Mouse (Mus musculus) kidney, postnatal 36 days (tissue): ENCODE measurements at regions not wholly inside any gene's neighbourhood (a gene's known extent, or its start where the extent isn't known, plus 50 kb on each side); places are given as distances from the start of the nearest gene placed in this dataset.
"Not testable (repeated sequence)": the region's sequence is repeated elsewhere in the genome, so short reads cannot be mapped to it uniquely, and the experiment has no call there.

Experiments used
- DNase-seq, 2 experiments: peaks; one replicate each; pipeline ENCODE4 v3.0.0; 2021 to 2022; ENCODE audit warnings: mixed read lengths in 2 of 2

DNA sequence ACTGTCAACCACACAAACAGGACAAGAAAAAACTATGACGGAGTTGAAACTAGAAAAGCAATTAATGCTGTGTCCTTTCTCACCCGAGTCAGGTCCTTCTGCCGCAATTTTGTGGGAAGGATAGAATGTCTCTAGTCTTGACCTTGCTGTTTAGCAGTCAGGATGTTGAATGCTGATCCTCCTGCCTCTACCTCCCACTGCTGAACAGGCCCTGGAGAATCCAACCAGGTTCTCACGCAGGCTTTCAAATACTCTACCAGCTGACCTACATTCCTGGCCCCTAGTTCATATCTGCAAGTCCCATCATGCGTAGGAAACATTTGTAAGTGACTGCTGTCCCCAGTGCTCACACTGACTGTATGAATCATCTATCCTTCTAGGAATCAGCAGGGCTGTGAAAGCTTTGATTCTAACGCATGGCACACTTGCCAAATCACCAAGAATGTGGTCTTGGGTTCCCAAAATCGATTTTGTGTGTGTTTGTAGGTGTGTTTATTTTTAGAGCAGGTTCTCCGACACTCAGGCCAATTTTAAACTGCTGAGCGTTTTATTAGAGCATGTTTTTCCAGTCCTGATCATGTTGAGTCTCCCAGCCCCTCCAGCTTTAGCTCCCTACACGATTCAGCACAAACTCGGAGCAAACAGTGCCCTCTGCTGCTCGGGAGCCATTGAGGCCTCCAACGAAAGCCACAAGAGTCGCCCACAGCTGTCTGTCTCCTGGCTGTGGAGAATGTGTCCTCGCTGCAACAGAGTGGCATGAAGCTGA, 545.4 kb downstream of the Zfp704 start:
- peak; percentile 45 to 78 for DNase-seq

DNA sequence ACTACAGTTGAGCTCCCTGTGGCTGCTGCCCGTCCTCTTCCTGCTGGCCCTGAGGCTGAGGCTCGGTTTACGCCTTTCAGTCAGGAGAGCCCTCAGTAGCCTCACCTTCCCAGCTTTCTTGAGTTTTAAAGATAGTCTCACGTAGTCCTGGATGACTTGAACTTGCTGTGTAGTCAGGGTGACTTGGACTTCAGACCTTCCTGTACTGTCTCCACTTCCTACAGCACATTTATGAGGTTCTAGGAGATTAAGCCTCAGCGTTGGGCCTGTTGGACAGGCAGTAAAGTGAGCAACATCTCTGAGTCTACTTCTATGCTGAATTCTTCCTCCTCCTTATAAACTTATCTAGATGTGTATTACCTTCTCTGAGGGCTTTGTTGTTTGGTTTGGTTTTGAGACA, 546.2 kb downstream of the Zfp704 start:
- no peak for DNase-seq

DNA sequence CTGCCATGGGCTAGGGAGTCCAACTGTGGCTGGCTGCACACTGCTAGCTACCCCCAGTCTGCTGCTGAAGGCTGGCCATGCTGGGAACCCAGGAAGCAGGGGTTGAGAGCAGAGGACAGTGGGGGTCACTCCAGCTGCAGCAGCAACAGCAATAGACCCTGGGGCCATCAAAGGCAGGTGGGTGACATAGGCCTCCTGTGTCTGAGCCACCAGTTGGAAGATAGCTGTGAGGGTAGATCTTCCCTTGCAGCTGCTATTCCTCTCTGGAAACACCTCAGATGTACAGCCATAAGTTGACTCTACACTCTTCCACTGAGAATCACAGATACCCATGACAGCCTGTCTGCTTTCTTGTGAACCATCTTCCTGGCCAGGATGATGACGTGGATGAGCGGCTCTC, 548.5 kb downstream of the Zfp704 start:
- DNase-seq: no peak

DNA sequence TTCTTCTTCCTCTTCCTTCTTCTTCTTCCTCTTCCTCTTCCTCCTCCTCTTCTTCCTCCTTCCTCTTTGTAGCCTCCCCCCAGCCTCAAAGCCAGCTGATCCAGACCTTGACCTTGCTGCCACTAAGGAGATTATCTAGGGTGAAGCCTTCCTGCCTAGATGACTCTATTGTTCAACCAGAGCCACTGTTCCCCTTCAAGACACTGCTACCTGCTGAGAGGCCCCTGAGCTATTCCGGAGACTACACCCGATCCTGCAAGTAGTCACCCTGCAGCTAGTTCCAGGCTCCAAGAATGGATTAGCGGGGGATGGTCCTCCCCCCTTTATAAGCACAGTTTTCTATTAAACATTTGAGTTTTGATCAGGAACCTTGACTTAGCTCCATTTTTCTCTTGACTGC, 552.2 kb downstream of the Zfp704 start:
- not testable (repeated sequence) for DNase-seq

DNA sequence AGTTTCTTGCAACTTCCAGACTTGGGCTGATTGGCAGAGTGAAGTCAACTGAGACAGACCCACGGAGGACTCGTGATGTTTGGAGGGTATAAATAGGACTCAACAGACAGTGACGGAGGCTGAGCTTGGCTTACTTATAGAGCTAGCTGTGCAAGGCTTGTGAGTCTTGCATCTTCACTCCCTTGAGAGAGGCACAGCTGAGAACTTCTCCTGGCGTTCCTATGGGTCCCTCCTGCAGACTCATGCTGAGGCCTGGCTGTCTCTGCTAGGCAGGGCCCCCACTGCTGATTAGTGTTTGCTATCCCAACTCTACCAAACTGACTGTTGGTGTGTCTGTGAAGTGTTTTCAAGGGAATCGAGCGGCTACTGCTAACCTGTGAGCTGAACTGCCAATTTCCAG, 553.0 kb downstream of the Zfp704 start:
- DNase-seq: no peak

DNA sequence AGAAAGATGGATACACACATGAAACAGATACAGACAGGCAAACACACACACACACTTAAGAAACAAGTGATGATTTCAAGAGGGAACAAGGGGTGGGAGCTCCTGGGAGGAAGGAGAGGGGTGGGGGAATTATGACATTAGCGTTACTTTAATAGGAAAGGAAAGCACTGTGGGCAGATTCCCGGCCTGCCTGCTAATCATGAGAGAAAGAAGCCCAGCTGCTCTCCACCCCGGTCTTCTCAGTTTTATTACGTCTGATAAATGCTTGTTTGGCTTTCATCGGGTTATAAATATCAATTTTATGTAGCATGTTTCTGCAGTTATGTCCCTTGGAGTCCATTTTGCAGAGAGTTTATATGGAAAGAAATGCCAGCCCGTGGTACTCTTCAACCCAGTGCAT, 554.1 kb downstream of the Zfp704 start:
- DNase-seq: no peak
